Mouse (Mus musculus): ENCODE results near the gene Corin. TPM values are rescaled to one million over a fixed set of nuclear protein-coding genes. Genes with fewer than 3 reads are reported as not detected.

The Corin gene
- polyA plus RNA-seq (2015; fragmentation: Nextera tagmentation; extraction: Ambion mirVana): 0.11 and 0.16 TPM in 2 replicates

GRCm38 (mm10) chr5:72503531-72504523 lies at the start of gene Corin:
Gene Corin (minus strand): TSS chr5:72504473.
- WGBS: 1% methylated on average over 64 of the region's 64 CpGs
- Histone ChIP-seq H3K9ac (replicated peaks; ENCODE audit: low read depth, low read length) (peak within 1 kb of the TSS; percentile 22; the same call in 1 of the 2 replicates), H3K4me2 (ENCODE audit: low read length) (peak within 1 kb of the TSS; percentile 63), H3K4me1 (replicated peaks; ENCODE audit: control insufficient read depth, insufficient read depth, low read length) (peaks cover 12% of the 10 kb centered on the region), H3K4me3 (replicated peaks; ENCODE audit: low read length) (peak within 1 kb of the TSS; percentile 38), H3K27me3 (replicated peaks; ENCODE audit: control insufficient read depth, insufficient read depth, low read length) (peaks cover 27% of the 10 kb centered on the region), H3K9me3 (ENCODE audit: control insufficient read depth, low read length) (no peaks in the 10 kb centered on the region; the same call in 1 of the 2 replicates), H3K27ac (ENCODE audit: low read length) (no peak within 1 kb of the TSS), H3K36me3 (ENCODE audit: control insufficient read depth, insufficient read depth) (no peaks in the 10 kb centered on the region)
- ATAC-seq: peak; percentile 49; the same call in 1 of the 2 replicates

- Histone ChIP-seq H3K9ac (replicated peaks; ENCODE audit: low read depth, low read length) (no peak overlapping the region), H3K4me1 (replicated peaks; ENCODE audit: control insufficient read depth, insufficient read depth, low read length) (no peaks in the 10 kb centered on the region), H3K4me2 (ENCODE audit: low read length) (no peak overlapping the region), H3K27ac (ENCODE audit: low read length) (no peak overlapping the region), H3K36me3 (ENCODE audit: control insufficient read depth, insufficient read depth) (peaks cover 3% of the 10 kb centered on the region; the same call in 1 of the 2 replicates), H3K9me3 (ENCODE audit: control insufficient read depth, low read length) (no peaks in the 10 kb centered on the region), H3K27me3 (replicated peaks; ENCODE audit: control insufficient read depth, insufficient read depth, low read length) (no peaks in the 10 kb centered on the region), H3K4me3 (replicated peaks; ENCODE audit: low read length) (no peak overlapping the region)
- ATAC-seq: no peak
- 92% methylated on average over 3 of the region's 3 CpGs for WGBS
These were observed 46.9 kb upstream of the Corin start for GRCm38 (mm10) chr5:72551209-72551608.

- Histone ChIP-seq H3K27ac (ENCODE audit: low read length) (no peak overlapping the region), H3K9ac (replicated peaks; ENCODE audit: low read depth, low read length) (no peak overlapping the region), H3K4me3 (replicated peaks; ENCODE audit: low read length) (no peak overlapping the region), H3K4me1 (replicated peaks; ENCODE audit: control insufficient read depth, insufficient read depth, low read length) (no peaks in the 10 kb centered on the region), H3K4me2 (ENCODE audit: low read length) (no peak overlapping the region), H3K27me3 (replicated peaks; ENCODE audit: control insufficient read depth, insufficient read depth, low read length) (no peaks in the 10 kb centered on the region), H3K36me3 (ENCODE audit: control insufficient read depth, insufficient read depth) (peaks cover 23% of the 10 kb centered on the region), H3K9me3 (ENCODE audit: control insufficient read depth, low read length) (no peaks in the 10 kb centered on the region)
- no peak for ATAC-seq
- WGBS: 93% methylated on average over 3 of the region's 3 CpGs
These were observed 24.6 kb upstream of the Corin start for GRCm38 (mm10) chr5:72528896-72529295.

DNA sequence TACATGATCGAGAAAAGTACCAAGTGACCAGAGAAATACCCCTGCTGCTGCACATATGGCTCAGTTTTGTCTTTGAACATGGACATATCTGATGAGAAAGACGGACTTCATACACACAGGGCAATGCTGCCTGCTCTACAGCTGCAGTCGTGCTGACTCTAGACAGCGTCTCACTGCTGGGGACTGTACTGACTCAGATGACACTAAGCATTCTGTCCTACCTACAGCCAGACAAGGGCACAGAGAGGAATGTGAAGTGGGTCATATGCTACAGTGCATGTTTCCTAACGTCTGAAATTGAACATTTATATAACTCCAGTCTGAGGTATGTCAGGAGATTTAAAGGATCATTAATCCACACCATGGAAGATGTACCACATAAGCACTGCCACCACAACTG lies 9.5 kb upstream of the Corin start:
- peaks cover 20% of the 10 kb centered on the region for H3K36me3 ChIP-seq (ENCODE audit: control insufficient read depth, insufficient read depth)
- no peak overlapping the region for H3K4me2 ChIP-seq (ENCODE audit: low read length)
- H3K4me1 ChIP-seq (replicated peaks; ENCODE audit: control insufficient read depth, insufficient read depth, low read length): no peaks in the 10 kb centered on the region
- H3K9me3 ChIP-seq (ENCODE audit: control insufficient read depth, low read length): no peaks in the 10 kb centered on the region
- WGBS: 91% methylated on average over 5 of the region's 5 CpGs
- no peak for ATAC-seq
- H3K27ac ChIP-seq (ENCODE audit: low read length): no peak overlapping the region
- H3K27me3 ChIP-seq (replicated peaks; ENCODE audit: control insufficient read depth, insufficient read depth, low read length): no peaks in the 10 kb centered on the region
- no peak overlapping the region for H3K4me3 ChIP-seq (replicated peaks; ENCODE audit: low read length)
- H3K9ac ChIP-seq (replicated peaks; ENCODE audit: low read depth, low read length): no peak overlapping the region

DNA sequence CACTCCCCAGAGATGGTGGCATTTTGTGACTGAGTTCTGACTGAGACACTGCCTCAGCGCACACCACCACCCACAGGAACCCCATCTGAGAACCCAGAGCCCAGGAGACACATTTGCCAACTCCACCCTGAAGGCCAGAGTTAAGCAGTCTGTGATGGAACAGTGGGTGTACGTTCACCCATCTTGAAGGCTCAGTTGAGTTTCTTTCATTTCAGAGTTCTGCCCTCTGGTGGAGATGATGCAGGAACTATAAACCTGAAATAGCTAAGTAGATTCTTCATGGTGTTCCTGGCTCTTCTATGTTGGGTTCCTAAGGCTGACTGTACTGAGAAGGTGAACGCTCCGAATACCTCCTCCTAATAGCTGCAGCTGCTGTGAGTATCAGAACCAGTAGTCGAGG lies 1.5 kb upstream of the Corin start:
- H3K27ac ChIP-seq (ENCODE audit: low read length): no peak overlapping the region
- ATAC-seq: peak; percentile 31; the same call in 1 of the 2 replicates
- no peak overlapping the region for H3K9ac ChIP-seq (replicated peaks; ENCODE audit: low read depth, low read length)
- 80% methylated on average over 5 of the region's 5 CpGs for WGBS
- H3K4me3 ChIP-seq (replicated peaks; ENCODE audit: low read length): no peak overlapping the region
- H3K4me2 ChIP-seq (ENCODE audit: low read length): no peak overlapping the region
- H3K4me1 ChIP-seq (replicated peaks; ENCODE audit: control insufficient read depth, insufficient read depth, low read length): peaks cover 12% of the 10 kb centered on the region
- no peaks in the 10 kb centered on the region for H3K36me3 ChIP-seq (ENCODE audit: control insufficient read depth, insufficient read depth)
- peaks cover 27% of the 10 kb centered on the region for H3K27me3 ChIP-seq (replicated peaks; ENCODE audit: control insufficient read depth, insufficient read depth, low read length)
- H3K9me3 ChIP-seq (ENCODE audit: control insufficient read depth, low read length): no peaks in the 10 kb centered on the region; the same call in 1 of the 2 replicates

GRCm38 (mm10) chr5:72502778-72503177 lies 1.5 kb downstream of the Corin start:
- WGBS: 69% methylated on average over 8 of the region's 8 CpGs
- Histone ChIP-seq H3K9ac (replicated peaks; ENCODE audit: low read depth, low read length) (no peak overlapping the region), H3K4me3 (replicated peaks; ENCODE audit: low read length) (no peak overlapping the region), H3K4me1 (replicated peaks; ENCODE audit: control insufficient read depth, insufficient read depth, low read length) (peaks cover 12% of the 10 kb centered on the region), H3K36me3 (ENCODE audit: control insufficient read depth, insufficient read depth) (no peaks in the 10 kb centered on the region), H3K9me3 (ENCODE audit: control insufficient read depth, low read length) (no peaks in the 10 kb centered on the region), H3K27me3 (replicated peaks; ENCODE audit: control insufficient read depth, insufficient read depth, low read length) (peaks cover 27% of the 10 kb centered on the region), H3K4me2 (ENCODE audit: low read length) (no peak overlapping the region), H3K27ac (ENCODE audit: low read length) (no peak overlapping the region)
- ATAC-seq: no peak

- no peaks in the 10 kb centered on the region for H3K36me3 ChIP-seq (ENCODE audit: control insufficient read depth, insufficient read depth)
- peaks cover 12% of the 10 kb centered on the region for H3K4me1 ChIP-seq (replicated peaks; ENCODE audit: control insufficient read depth, insufficient read depth, low read length)
- ATAC-seq: no peak
- no peak overlapping the region for H3K9ac ChIP-seq (replicated peaks; ENCODE audit: low read depth, low read length)
- 51% methylated on average over 3 of the region's 3 CpGs for WGBS
- no peak overlapping the region for H3K27ac ChIP-seq (ENCODE audit: low read length)
- no peak overlapping the region for H3K4me2 ChIP-seq (ENCODE audit: low read length)
- no peak overlapping the region for H3K4me3 ChIP-seq (replicated peaks; ENCODE audit: low read length)
- no peaks in the 10 kb centered on the region for H3K9me3 ChIP-seq (ENCODE audit: control insufficient read depth, low read length)
- peaks cover 27% of the 10 kb centered on the region for H3K27me3 ChIP-seq (replicated peaks; ENCODE audit: control insufficient read depth, insufficient read depth, low read length)
These were observed 2.5 kb downstream of the Corin start for GRCm38 (mm10) chr5:72501763-72502162.

DNA sequence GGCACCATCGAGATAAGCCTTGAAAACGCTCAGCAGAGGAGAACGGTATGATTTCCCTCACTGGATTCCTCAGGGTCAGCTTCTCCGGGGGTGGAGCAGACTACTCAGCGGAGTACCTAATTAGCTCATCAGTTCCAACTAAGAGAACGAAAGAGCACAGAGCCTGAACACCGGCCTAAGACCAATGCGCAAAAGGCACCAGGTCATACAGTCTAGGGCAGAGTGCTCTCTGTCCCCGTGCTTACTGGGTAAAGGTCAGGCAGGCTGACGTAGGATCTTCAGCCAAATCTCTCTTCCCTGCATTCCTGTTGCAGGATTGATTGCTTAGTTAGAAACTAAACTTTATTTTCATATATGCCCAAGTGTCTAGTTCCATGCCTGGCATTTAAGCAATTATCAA lies 6.0 kb downstream of the Corin start:
- WGBS: 77% methylated on average over 10 of the region's 10 CpGs
- H3K9me3 ChIP-seq (ENCODE audit: control insufficient read depth, low read length): no peaks in the 10 kb centered on the region
- peaks cover 2% of the 10 kb centered on the region; the same call in 1 of the 2 replicates for H3K4me1 ChIP-seq (replicated peaks; ENCODE audit: control insufficient read depth, insufficient read depth, low read length)
- no peak overlapping the region for H3K27ac ChIP-seq (ENCODE audit: low read length)
- no peak overlapping the region for H3K4me2 ChIP-seq (ENCODE audit: low read length)
- ATAC-seq: no peak
- H3K4me3 ChIP-seq (replicated peaks; ENCODE audit: low read length): no peak overlapping the region
- no peaks in the 10 kb centered on the region for H3K36me3 ChIP-seq (ENCODE audit: control insufficient read depth, insufficient read depth)
- H3K9ac ChIP-seq (replicated peaks; ENCODE audit: low read depth, low read length): no peak overlapping the region
- H3K27me3 ChIP-seq (replicated peaks; ENCODE audit: control insufficient read depth, insufficient read depth, low read length): peaks cover 12% of the 10 kb centered on the region

GRCm38 (mm10) chr5:72496756-72497155 lies 7.5 kb downstream of the Corin start:
- no peaks in the 10 kb centered on the region for H3K4me1 ChIP-seq (replicated peaks; ENCODE audit: control insufficient read depth, insufficient read depth, low read length)
- H3K27ac ChIP-seq (ENCODE audit: low read length): no peak overlapping the region
- H3K4me2 ChIP-seq (ENCODE audit: low read length): no peak overlapping the region
- H3K36me3 ChIP-seq (ENCODE audit: control insufficient read depth, insufficient read depth): no peaks in the 10 kb centered on the region
- no peaks in the 10 kb centered on the region for H3K9me3 ChIP-seq (ENCODE audit: control insufficient read depth, low read length)
- H3K9ac ChIP-seq (replicated peaks; ENCODE audit: low read depth, low read length): no peak overlapping the region
- ATAC-seq: no peak
- no peaks in the 10 kb centered on the region for H3K27me3 ChIP-seq (replicated peaks; ENCODE audit: control insufficient read depth, insufficient read depth, low read length)
- no peak overlapping the region for H3K4me3 ChIP-seq (replicated peaks; ENCODE audit: low read length)
- WGBS: 81% methylated on average over 4 of the region's 4 CpGs

Measured in forebrain, embryonic 16.5 days (tissue).